Mouse (Mus musculus): ENCODE data around the gene Cabs1.

Gene Cabs1

GRCm38 (mm10) chr5:87979139-87979538 lies at the start of gene Cabs1:
TSS of gene Cabs1 (plus strand) at chr5:87979439.
- DNase-seq, result no peak

- DNase-seq, result no peak
Measured at GRCm38 (mm10) chr5:87931603-87932002, 47.6 kb upstream of the Cabs1 start.

DNA sequence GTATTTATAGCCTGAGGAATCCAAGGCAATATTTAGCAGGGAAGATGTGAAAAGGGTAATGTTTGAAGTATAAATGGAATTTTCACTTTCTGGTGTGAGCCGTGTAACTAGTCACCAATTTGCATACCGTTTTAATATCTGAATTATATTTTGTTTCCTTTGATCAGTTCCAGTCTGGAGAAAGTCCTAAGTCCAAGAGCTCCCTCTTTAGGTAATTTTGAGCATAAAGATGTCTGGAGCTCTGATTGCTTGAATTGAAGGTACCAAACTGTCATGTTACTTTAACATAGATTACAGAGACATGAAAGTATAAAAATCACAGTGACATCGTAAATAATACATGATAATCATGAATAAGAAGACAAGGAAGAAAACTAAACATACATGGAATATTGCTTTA lies 38.5 kb upstream of the Cabs1 start:
- DNase-seq, result no peak

DNA sequence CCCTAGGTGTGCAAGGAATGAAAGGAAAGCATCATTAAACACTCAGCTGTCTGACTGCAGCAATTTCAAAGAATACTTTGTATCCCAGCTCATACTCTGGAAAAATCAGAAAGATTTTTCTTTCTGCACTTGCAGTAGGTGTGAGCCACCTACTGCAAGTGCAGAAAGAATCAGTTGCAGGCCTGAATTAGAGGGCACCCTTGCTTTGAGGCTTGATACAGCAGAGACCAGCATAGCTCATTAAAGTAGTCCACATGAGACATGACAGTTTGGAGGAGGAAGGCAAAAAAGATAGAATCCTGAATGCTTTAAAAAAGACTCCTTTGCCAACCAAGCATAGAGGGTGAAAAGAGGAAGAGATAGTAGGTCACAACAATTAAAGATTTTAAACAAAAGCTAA lies 36.7 kb upstream of the Cabs1 start:
- DNase-seq, result no peak

GRCm38 (mm10) chr5:87951836-87952235 lies 27.4 kb upstream of the Cabs1 start:
- no peak for DNase-seq

DNA sequence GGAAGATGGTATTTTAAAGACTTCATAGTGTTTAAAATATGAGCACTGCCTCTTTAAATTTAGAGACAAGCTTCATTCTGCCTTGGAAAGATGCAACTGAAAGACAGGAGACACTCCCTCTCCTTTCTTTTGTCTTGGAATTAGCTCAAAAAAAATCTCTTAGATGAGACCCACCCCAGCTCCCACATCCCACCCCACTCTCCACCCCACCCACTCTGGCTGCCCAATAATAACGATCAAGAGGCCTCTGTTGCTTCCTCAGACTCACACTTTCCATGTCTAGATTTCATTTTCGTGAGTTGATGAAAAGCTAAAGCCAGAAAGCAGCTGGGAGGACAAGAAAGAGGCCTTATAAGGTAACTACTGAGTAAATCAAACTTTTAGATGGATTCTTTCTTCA lies 10.0 kb upstream of the Cabs1 start, which contains the start of the genes 2310003L06Rik and Gm28434:
Gene 2310003L06Rik (plus strand): TSS at position 259 of the 400 bp plus-strand sequence.
Gene Gm28434 (plus strand): TSS at position 317 of the 400 bp plus-strand sequence.
- DNase-seq, result no peak

DNA sequence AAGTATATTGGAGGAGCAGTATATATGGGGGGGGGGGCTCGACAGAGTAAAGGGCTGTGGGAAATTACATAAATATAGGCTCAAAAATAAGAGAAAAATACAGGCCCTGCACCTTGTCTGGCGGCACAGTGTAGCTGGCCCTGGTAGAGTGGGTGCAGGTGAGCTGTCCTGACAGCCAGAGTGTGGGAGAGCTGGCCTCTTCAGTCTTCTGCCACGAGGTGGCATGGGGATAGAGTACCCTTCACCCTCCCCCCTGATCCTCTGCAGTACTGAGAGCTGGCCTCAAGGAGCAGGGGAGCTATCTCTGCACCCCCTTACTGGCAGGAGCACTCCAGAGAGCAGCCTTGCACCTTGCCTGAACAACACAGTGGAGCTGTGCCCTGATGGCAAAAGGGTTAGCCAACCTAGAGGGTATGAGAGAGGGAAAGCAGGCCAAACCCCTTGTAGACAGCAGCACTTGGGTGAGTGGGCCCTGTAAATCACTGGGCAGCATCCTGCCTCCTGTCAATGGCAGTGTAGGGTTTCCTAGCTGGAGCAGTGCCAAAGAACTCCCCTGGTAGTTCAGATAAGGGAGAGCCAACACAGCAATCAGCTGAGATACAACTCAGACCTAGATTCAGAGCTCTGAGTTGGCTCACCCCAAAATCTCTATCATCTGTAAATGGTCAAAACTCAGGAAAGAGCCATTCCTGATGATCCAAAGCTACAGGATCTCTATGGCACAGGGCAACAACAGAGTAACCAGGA lies 3.4 kb downstream of the Cabs1 start:
- no peak for DNase-seq

- no peak for DNase-seq
Measured at GRCm38 (mm10) chr5:88002249-88002648, 23.0 kb downstream of the Cabs1 start, which contains the start of gene Smr3a. TSS of gene Smr3a (plus strand) at chr5:88002549.

GRCm38 (mm10) chr5:88005241-88005640 lies 26.0 kb downstream of the Cabs1 start:
- no peak for DNase-seq
